Mouse (Mus musculus) myocyte (in vitro differentiated cells): ENCODE results near the gene Mc3r.

Experiments used
- CEBPB ChIP-seq: IDR thresholded peaks from 2 replicates; pipeline ENCODE4 v1.6.1; 2011; ENCODE audit warnings: mild to moderate bottlenecking, moderate library complexity; ENCODE audit not compliant: poor library complexity, insufficient read depth, severe bottlenecking
- MAX ChIP-seq: IDR thresholded peaks from one replicate; pipeline ENCODE4 v1.6.1; 2011; ENCODE audit warnings: low read depth, mild to moderate bottlenecking, control low read depth
- MYOD1 ChIP-seq, 3 experiments: IDR thresholded peaks; one replicate each; pipeline ENCODE4 v1.6.1; 2011; ENCODE audit warnings: control low read depth in 2 of 3, low read depth in 2 of 3, mild to moderate bottlenecking in 2 of 3, moderate library complexity in 1 of 3; ENCODE audit not compliant: insufficient read length in 2 of 3, control insufficient read depth in 1 of 3
- MYOG ChIP-seq, 3 experiments: IDR thresholded peaks; one replicate each; pipeline ENCODE4 v1.6.1; 2011; ENCODE audit warnings: control low read depth in 2 of 3, low read depth in 2 of 3, mild to moderate bottlenecking in 2 of 3; ENCODE audit not compliant: insufficient read length in 2 of 3, control insufficient read depth in 1 of 3, insufficient read depth in 1 of 3
- POLR2A ChIP-seq: IDR thresholded peaks from one replicate; pipeline ENCODE4 v1.6.1; 2011; ENCODE audit warnings: low read depth, mild to moderate bottlenecking, control low read depth, moderate library complexity; ENCODE audit not compliant: insufficient read length
- REST ChIP-seq: IDR thresholded peaks from one replicate; pipeline ENCODE4 v1.6.1; 2011; ENCODE audit warnings: mild to moderate bottlenecking, control low read depth, moderate library complexity; ENCODE audit not compliant: insufficient read depth, insufficient read length
- TCF12 ChIP-seq: IDR thresholded peaks from one replicate; pipeline ENCODE4 v1.6.1; 2011; ENCODE audit warnings: mild to moderate bottlenecking, control low read depth; ENCODE audit not compliant: poor library complexity, insufficient read depth, severe bottlenecking
- TCF3 ChIP-seq: IDR thresholded peaks from one replicate; pipeline ENCODE4 v1.6.1; 2011; ENCODE audit warnings: low read depth, control low read depth; ENCODE audit not compliant: insufficient read length
- USF1 ChIP-seq: IDR thresholded peaks from one replicate; pipeline ENCODE4 v1.6.1; 2011; ENCODE audit warnings: low read depth, mild to moderate bottlenecking, control low read depth, moderate library complexity

- TF ChIP-seq MYOG (IDR thresholded peaks at IDR 0.05; ENCODE audit: control insufficient read depth in 1 of 3, insufficient read depth in 1 of 3, insufficient read length in 2 of 3, low read depth in 2 of 3) (no peak), POLR2A (no peak), USF1 (no peak), MYOD1 (IDR thresholded peaks at IDR 0.05; ENCODE audit: control insufficient read depth in 1 of 3, insufficient read length in 2 of 3, low read depth in 2 of 3) (no peak), MAX (no peak), REST (no peak), TCF3 (no peak), TCF12 (no peak), CEBPB (no peak)
Measured at GRCm38 (mm10) chr2:172230126-172230525, 18.2 kb upstream of the Mc3r start.
